Mouse (Mus musculus) frontal cortex, postnatal 10 days (tissue): ENCODE measurements at regions not wholly inside any gene's neighbourhood (a gene's known extent, or its start where the extent isn't known, plus 50 kb on each side); places are given as distances from the start of the nearest gene placed in this dataset.

ENCODE experiments used
- DNase-seq, 2 experiments: peaks; one replicate each; pipeline ENCODE4 v3.0.0; 2022; ENCODE audit warnings: low spot score in 2 of 2, mixed read lengths in 1 of 2

DNA sequence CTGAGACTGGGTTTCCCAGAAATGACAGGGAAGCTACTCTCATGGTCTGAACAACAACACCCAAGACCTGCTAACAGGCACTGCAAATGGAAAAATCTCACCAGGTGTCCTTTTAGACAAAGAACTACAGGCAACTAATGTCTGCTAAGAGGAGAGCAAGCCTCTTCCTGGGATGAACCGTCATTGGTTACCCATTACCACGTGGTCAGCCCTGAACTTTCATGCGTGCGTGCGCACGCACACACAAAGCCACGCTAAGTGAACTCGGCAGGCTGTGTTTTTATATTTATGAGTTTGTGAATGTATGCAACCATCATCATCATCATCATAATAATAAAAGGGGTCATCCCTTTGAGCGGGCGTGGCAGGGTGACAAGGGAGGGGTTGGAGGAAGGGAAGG is 315.0 kb upstream of the Tbx3 start:
- no peak for DNase-seq

DNA sequence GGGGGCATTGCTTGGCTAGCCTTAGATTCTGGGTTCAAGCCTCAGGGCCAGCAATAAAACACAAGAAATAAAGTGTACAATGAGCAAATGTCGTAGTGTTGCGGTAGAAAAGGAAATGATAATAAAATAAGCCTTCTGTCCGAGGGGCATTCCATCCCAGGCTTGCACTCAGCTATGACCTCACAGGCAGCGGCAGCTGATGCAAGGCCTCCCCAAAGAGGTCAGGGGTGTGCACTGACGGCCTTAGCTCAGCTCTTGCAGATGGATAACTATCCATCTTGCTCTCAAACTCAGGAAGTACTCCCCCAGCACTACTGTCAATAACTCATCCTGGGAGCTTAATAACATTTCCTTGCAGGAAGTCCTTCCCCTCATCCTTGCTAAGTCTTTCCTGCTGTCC is 314.4 kb upstream of the Tbx3 start:
- DNase-seq: no peak

DNA sequence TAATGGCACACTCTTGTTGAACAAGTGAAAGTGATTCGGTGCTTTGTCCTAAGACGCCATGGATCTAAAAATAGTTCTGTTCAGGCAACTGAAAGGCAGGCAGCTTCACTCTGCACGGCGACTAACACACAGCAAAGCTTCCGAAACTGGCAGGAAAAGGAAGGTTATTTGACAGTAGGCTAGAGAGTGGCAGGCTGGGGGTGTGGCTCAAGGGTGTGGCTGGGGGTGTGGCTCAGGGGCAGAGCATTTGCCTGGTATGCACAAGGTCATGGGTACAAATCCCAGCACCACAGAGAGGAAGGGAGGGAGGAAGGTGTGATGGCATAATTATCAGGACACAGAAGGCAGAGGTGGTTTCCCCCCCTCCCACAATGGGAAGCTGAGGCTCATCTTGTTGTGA is 310.8 kb upstream of the Tbx3 start:
- DNase-seq: no peak

DNA sequence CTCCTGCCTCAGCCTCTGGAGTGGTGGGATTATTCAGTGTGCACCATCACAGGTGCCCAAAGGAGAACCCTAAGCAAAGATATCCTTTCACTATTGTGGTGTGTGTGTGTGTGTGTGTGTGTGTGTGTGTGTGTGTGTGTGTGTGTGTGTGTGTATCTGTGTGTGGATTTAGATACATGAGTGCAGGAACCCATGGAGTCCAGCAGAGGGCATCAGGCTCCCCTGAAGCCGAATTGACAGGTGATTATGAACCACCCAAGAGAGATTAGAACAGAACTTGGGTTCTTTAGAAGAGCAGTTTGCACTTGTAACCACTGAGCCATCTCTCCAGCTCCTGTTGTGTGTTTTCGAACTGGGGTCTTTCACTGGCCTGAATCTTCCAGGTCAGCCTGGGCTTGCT is 310.1 kb upstream of the Tbx3 start:
- DNase-seq: no peak

DNA sequence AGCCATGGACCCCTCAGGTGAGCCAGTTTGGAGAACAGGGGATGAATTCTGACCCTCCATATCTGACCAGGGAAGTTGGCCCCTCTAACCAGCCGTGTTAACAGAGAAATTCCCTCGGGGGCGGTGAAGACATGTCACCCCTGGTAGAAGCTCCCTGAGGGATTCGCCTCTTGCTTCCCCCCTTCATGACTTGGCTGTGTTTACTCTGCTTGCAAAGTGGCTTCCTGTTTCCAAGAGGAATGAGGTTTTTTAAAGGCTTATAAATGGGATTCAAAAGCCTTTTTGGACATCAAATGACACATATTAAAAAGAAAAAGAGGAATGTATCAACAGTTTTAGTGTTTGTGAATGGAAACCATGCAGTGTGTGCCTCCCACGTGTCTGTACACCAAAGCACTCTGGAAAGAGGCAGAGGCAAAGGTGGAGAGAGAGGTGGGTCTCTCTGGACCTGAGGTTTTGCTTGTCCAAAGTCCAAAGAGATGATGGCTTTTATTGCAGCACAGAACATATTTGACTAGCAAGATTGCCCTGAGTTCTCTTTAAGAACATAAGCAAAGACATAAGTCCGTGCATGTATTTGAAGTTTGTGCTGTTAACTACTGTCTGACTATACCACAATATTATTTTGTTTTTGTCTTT is 308.9 kb upstream of the Tbx3 start:
- DNase-seq: no peak

DNA sequence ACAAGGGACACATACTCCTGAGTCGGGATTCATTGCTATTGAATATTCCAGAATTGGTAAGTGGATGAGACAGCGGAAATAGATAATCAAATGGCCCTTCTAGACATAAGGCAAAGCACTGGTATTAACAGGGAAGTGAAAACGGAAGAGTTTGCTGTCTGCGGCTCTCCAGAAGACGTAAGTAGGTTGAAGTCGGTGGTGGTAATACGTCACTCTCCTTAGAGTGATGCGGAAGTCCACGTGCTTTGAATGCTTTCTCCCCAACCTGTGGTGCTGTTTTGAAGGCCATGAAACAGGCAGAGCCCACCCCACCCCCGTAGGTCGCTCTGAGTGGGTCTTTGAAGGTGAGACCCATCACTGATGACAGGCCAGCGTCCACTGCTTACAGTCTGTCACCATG is 308.0 kb upstream of the Tbx3 start:
- no peak for DNase-seq

DNA sequence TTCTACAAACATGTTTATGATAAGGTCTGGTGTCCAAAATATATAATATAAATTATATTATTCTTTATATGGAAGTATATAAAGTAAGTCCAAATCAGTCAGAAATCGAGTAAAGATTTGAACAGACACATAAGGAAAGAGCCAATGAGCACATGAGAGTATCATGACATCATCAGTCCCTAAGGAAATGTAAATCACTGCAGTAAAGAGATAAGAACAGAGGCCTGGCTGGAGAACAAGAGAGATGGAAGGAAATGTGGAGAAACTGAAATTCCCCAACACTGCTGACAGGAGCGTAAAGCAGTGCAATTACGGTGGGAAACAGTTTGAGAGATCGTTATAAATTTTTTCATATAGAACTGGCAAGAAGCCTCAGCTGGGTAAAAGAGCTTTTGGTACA is 306.2 kb upstream of the Tbx3 start:
- DNase-seq: no peak

DNA sequence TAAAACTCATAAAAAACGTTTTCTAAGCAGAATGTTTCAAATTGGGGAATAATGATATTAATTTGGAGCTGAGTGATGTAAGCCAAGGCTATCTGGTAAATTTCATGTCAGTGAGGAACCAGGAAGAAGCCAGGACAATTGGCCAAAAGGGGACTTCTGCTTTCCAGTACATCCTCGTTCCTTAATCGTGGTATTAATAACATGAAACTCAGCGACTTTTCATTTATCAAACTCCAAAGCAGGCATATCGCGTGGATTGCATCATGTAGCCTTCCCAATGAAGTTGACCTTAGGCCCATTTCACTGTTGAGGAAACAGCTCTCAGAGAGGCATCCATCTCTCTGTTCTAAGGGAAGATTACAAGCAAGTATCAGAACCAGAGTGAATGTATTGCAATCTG is 305.3 kb upstream of the Tbx3 start:
- DNase-seq: no peak

DNA sequence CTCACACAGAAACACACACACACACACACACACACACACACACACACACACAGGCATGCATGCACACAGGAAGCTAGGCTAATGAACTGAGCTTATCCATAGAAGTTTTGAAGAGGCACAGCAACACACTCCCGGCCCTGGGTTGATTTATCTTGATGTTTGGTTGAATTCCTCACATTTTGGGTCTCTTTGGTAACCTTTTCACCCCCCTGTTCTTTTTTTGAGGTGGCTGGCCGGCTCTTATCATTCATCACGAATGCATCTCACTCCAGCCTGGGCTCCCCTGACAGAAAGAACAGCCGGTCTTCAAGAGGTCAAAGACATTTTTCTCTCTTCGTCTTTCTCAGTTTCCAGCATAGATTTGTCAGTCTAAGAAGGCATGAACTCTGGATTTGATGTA is 304.2 kb upstream of the Tbx3 start:
- DNase-seq: no peak

DNA sequence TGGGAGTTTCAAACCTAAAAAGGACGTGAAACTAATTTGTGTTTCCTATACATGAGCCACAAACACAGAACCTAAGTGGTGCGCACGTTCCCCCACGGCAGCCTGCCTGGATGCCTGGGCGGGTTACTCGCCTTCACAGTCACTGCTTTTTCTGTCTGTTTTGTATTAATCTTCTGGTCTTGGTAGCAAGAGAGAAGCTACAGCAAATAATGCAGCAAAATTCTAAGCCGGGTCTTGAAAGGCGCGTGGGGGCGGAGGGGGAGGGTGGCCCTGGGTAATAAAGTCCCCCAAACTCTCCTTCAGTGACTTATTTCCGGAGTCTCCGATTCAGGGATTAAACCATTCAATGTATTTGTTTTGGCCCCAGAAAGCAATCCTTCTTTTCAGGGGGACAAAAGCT is 300.0 kb upstream of the Tbx3 start:
- no peak for DNase-seq

DNA sequence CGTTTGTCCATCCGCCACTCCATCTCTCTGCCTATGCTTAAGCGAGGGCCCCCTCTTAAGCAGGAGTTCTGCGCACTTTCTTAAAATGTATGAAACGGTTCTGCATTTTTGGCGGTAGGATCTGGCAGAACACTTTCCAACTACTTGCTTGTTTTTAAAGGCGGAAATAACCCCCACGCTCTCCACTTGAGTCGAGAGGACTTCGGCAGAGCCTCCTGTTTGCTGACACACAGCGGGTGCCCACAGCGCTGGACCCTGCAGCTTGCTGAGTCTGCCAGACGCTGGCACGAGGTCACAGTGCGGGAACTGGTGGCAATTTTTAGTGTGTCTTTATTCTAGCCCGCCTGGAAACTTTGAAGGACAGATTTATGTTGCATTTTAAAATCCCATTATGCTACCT is 299.5 kb upstream of the Tbx3 start:
- no peak for DNase-seq

DNA sequence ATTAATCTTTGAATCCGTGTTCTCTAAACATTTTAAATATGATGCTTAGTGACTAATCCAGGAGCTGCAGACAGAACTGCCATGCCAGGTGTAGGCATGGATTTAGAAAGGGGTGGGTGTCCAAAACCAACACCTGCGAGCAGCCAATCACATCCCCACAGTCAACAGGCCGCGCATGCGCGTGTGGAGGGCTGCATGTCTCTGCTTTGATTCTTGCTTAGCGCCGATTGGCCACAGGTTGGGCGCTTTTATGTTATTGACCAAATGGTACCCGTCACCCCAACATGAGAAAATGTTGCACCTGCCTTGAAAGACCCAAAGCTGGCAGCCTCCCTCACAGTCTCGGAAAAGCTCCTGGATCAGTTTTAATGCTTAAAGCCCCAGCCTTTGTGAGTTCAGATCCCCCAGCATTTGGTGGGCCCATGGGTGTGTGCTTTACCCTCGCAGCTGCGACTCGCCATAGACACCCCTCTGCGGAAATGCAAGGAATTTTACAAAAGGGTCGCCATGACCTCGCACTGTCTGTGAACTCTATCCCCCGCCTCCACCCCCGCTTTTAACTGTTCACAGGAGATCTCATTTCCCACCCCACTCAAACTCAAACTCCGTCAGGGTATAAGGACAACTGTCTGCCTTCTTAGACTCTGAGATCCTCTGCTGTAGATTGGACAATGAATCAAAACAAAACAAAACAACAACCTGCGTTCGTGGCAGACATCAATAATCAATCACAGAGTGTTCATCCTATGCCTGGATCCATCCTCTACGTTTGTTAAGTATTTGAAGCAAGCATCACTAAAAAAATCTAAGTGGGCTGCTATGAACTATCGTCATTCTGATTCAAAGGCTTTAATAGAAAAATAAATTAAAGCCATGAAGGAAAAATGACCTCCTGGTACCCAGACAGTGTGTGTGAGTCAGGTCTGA is 296.4 kb upstream of the Tbx3 start:
- no peak for DNase-seq

DNA sequence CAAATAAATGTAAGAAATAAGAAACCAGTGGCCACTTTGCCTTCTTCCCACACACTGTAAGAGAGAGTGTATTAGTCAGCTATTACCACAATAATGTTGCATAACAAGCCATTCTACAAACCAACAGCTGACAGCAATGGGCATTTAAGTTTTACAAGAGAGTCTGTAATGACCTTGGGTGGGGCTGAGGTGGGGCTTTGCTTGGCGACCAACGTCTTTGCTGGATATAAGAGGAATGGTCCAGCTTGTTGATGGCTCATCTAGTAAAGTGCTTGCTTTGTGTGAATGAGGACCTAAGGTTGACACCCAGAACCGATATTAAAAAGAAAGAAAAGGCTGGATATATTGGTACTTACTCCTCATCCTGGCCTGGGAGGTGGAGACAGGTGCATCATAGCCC is 295.6 kb upstream of the Tbx3 start:
- no peak for DNase-seq

DNA sequence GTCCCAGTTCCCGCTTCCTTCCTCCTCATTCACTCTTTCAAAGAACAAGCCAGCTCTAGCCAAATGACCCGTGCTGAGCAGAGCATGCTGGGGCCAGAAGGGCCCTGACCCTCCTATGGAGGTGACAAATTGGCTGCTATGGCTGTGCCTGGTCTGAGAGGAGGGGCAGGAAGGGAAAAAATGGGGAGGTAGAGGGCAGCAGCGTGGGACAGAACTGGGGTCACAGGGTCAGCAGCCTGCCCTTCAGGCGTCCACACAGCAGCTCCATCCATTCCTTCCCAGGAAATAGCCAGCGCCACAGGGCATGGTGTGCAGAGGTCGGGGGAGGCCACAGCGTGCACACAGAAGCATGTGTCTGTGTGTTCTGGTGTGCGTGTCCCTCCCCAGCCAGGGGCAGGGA is 292.2 kb upstream of the Tbx3 start:
- DNase-seq: no peak

DNA sequence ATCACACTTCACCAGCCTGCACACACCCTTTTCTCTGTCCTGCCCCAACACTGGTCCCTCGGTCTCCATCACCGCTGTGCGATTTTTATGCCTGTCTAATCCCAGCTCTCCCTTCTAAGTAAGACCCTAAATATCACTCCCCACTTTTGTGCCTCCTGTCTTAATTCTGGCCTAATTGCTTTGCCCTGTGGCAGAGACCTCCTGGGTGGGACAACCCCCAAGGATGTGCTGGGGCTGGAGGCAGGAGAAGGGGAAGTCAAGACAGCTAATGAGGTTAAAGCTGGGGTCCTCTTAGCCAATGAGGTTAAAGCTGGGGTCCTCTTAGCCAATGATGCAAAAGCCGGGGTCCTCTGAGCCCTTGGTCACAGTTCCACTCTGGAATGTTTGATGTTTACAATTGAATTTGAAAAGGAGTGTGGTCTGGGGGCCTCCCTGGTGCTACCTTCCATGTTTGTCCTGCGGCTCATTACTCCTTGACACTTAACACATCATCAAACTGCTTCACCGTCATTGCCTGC is 290.5 kb upstream of the Tbx3 start:
- no peak for DNase-seq

DNA sequence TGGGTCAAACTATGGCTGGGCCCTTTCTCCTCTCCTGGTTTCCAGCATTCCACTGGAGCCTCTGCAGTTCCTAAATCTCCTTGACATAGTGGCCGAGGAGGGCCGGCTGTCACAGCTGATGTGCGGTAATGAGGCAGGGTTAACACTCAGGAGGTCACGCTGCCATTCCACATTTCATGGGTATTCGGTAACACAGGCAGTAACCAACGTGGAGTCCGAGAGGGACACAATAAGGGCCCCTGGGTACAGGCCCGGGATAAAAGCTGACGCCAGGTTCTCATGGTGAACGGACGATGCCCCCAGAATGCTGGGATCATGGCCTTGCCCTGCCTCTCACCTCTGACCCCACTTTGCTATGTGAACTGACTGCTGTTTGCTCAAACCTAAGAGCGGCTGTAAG is 289.0 kb upstream of the Tbx3 start:
- DNase-seq: no peak

DNA sequence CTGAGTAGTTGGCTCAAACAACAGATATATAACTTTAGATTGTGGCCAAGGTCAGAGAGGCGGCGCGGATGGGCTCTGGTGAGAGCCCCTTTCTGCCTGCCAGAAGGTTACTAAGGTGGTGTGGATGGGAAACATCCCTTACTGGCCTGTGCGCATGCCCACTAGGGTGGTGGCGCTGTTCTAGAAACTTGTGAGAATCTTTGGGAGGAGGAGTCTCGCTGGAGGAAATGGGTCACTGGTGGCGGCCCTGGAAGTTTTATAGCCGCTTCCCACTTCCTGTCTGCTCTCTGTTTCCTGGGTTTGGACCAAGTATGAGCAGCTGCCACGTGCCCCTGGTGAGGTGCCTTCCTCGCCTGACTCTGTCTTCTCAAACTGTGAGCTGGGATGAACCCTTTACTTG is 285.0 kb upstream of the Tbx3 start:
- DNase-seq: no peak

DNA sequence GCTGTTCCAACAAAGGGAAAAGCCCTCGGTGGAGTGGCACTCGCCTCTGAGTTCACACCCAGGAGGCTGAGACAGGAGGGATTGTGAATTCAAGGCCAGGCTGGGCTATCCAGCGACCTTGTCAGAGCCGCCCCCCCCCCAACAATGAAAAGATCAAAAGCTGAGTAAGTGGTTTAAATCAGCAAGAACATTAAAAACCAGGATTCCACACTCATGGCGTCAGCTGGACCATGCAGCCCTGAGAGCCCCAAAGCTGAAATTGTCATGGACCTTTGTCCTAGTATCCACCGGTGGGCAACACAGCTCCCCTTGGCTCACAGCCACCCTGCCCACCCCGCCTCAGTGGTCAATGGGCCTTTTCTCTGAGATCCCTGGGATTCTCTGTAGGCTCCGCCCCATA is 283.6 kb upstream of the Tbx3 start:
- DNase-seq: no peak

DNA sequence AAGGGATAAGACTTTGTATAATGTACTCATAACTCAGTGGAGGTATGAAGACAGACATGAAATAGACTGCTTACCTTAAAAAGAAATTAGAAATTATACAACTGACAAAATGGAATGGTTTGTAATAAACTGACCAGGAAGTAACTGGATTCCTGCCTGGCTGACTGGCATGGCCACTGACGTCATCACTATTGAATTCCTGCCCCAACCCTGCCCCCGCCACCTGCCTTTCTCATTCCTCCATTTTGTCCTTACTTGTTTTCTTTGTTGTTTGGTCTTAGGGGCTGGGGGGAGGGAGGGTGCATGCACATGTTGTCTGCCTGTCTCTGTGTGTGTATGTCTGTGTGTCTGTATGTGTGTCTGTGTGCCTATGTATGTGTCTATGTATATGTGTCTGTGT is 283.2 kb upstream of the Tbx3 start:
- DNase-seq: no peak

DNA sequence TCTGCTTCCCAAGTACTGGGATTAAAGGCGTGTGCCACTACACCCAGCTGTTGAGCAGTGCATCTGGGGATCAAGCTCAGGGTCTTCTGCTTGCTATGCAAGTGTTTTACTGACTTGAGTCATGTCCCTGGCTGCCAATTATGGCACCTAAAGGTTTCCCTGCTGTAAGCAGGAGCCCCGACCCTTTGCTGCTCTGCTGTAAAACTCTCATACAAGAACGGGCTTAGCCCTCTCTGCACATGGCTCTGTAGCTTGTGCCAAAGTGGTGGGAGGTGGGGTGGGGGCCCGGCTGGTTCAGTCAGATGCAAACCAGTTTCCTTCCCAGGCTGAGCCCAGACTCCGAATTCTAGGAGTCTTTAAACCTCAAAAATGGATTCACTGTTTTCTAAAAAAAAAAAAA is 281.6 kb upstream of the Tbx3 start:
- DNase-seq: no peak

DNA sequence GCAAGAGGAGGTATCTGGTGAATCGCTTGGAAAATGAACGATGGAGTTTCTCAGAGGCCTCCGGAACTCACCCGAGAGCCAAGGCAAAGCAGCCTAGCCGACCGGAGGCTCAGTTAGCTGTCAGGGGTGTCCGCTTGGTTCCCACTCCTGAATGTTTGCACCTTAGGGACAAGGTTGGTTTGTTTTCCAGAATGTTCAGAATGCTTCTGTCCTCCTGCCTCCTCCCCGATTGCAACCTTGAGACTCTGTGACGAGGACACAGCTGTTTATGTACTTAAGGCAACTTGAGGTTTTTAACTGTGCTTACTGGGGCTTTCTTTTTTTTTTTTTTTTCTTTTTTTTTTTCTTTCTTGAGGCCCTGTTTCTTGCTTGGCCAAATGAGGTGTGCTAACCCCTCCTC is 281.1 kb upstream of the Tbx3 start:
- no peak for DNase-seq

DNA sequence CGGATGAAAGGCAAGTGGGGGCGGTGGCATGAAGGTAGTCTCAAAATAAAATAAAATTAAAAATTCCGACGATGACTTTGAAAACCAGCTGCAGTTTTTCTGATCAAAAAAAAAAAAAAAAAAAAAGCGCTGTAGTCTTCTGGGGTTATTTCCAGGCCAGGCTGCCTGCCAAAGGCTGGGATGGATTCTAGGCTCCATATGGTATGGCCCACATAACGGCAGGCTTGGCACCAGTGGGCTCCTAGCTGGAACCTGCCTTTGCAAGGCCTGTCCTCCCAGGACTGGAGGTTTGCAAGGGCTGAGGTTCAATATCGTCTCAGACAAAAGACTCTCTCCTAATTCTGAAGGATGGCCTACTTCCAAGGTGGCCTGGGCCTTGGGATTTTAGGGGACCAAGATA is 280.6 kb upstream of the Tbx3 start:
- peak; percentile 20 to 25 for DNase-seq

DNA sequence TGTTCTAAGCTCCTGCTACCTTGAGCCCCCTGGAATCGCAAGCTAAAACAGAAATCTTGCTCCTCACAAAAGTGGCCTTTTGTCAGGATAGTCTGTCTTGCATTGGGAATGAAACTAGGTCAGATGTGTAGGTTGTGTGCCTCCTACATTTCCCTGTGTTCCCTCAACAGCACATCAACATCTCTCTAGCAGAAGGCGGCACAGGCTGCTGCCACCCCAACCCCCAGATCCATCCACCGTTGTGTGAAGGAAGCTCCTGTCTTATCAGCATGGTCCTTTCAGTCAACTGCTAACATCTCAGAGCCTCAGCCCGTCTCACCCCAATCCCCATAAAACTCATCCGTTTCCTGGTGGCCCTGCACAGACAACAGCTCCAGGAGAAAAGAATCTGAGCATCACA is 272.0 kb upstream of the Tbx3 start:
- DNase-seq: no peak
